28 mouse cellular contexts compared by ENCODE assay signal in genomic region chr1:77975941-77976340, GRCm38 (mm10).
"Had no signal": no experiment of that assay in that cellular context is flagged by ENCODE, and none has a peak within 500 bp of the region (broad histone marks: within the 10 kb centered on the region; RNA-seq: fewer than 3 reads in every experiment).

No protein-coding gene starts in this region.

- H3K4me1 ChIP-seq: limb, embryonic 12.5 days; liver, embryonic 12.5 days; liver, embryonic 13.5 days; liver, embryonic 15.5 days; lung, embryonic 15.5 days; megakaryocyte, embryonic 14.5 days; midbrain, embryonic 10.5 days had no signal

- H3K4me3 ChIP-seq: left cerebral cortex, adult 2 months; limb, embryonic 10.5 days; limb, embryonic 12.5 days; limb, embryonic 13.5 days; limb, embryonic 15.5 days; liver, embryonic 12.5 days; liver, embryonic 13.5 days; liver, embryonic 15.5 days; lung, embryonic 15.5 days; megakaryocyte, embryonic 14.5 days; midbrain, embryonic 10.5 days; midbrain, embryonic 12.5 days; midbrain, embryonic 13.5 days; midbrain, embryonic 15.5 days; myocyte had no signal

- H3K27ac ChIP-seq: left cerebral cortex, adult 2 months; limb, embryonic 10.5 days; limb, embryonic 12.5 days; limb, embryonic 13.5 days; limb, embryonic 15.5 days; liver, embryonic 12.5 days; liver, embryonic 13.5 days; liver, embryonic 14.5 days; liver, embryonic 15.5 days; lung, embryonic 15.5 days; macrophage; midbrain, embryonic 10.5 days; midbrain, embryonic 12.5 days; midbrain, embryonic 13.5 days; midbrain, embryonic 15.5 days had no signal

- H3K27me3 ChIP-seq: liver, embryonic 12.5 days; liver, embryonic 13.5 days; liver, embryonic 15.5 days; megakaryocyte, embryonic 14.5 days had no signal

- H3K36me3 ChIP-seq: limb, embryonic 10.5 days; limb, embryonic 12.5 days; limb, embryonic 13.5 days; limb, embryonic 15.5 days; liver, embryonic 12.5 days; liver, embryonic 13.5 days; liver, embryonic 15.5 days; lung, embryonic 15.5 days; midbrain, embryonic 10.5 days; midbrain, embryonic 12.5 days; midbrain, embryonic 13.5 days; midbrain, embryonic 15.5 days had no signal

- DNase-seq: left cerebral cortex, postnatal 4 days; liver; liver, embryonic 13.5 days; liver, postnatal 0 days; lung, adult 18-20 months; lung, adult 2 months; lung, embryonic 14.5 days; lung, postnatal 10 days; lung, postnatal 14 days; lung, postnatal 36 days; lung, postnatal 4 days; midbrain, embryonic 14.5 days had no signal
